Mouse (Mus musculus): Measurements from ENCODE around the gene Adamtsl4.

GRCm38 (mm10) chr3:95653473-95654034, 34.2 kb downstream of the Adamtsl4 start:
- no peak for TF ChIP-seq POLR2A (IDR thresholded peaks at IDR 0.05; ENCODE audit: borderline replicate concordance, extremely low read depth, low read depth, low read length)
- TF ChIP-seq CTCF (IDR thresholded peaks at IDR 0.05; ENCODE audit: insufficient read depth, low read length) = no peak
